Mouse (Mus musculus) brain, embryonic 14.5 days (tissue): ENCODE data around the gene Nostrin. TPM values are rescaled to one million over a fixed set of nuclear protein-coding genes. Genes with fewer than 3 reads are reported as not detected.
A peak's percentile ranks its signal among the peaks of the same experiment; 100 is the strongest.

Experiments used
- DNase-seq: peaks from one replicate; pipeline ENCODE4 v3.0.0-alpha.2; 2011; ENCODE audit warnings: low read depth
- CTCF ChIP-seq: fragments of 200-500 bp; IDR thresholded peaks from 2 replicates; pipeline ENCODE4 v1.5.1; 2012; ENCODE audit warnings: inconsistent platforms, mild to moderate bottlenecking, moderate library complexity, borderline replicate concordance; ENCODE audit not compliant: insufficient read depth, insufficient read length; ENCODE audit errors: extremely low read depth
- POLR2A ChIP-seq: fragments of 200-500 bp; IDR thresholded peaks from 2 replicates; pipeline ENCODE4 v1.6.1; 2012; ENCODE audit warnings: mild to moderate bottlenecking, inconsistent platforms, borderline replicate concordance; ENCODE audit not compliant: poor library complexity, insufficient read depth, insufficient read length, severe bottlenecking; ENCODE audit errors: extremely low read depth
- polyA plus RNA-seq: library from polyadenylated mRNA; depleted of rRNA; stranded (reverse); fragments of >200 nt; gene quantifications from 2 replicates; pipeline ENCODE4 v1.2.3, GENCODE M21; 2012

The Nostrin gene
- polyA plus RNA-seq, 1 experiment, result 0.63 TPM

DNA sequence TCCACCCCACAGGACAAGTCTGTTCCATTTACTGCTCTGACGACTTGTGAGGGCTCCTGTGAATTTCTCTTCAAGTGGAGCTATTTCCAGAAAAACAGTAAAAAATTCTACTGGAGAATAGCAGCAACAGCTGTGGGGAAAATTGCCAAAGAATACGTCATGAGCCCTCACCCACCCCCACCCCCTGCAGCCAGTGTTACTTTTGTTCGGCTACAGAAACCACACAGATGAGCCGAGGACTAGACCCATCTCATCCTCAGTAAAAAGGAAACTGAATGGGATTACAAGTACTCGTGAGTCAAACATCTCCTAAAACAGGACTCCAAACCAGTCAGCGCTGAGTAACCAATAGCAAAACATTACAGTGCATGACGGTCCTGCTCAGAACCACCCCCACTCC lies 25.9 kb upstream of the Nostrin start:
- peak; percentile 55 for DNase-seq

DNA sequence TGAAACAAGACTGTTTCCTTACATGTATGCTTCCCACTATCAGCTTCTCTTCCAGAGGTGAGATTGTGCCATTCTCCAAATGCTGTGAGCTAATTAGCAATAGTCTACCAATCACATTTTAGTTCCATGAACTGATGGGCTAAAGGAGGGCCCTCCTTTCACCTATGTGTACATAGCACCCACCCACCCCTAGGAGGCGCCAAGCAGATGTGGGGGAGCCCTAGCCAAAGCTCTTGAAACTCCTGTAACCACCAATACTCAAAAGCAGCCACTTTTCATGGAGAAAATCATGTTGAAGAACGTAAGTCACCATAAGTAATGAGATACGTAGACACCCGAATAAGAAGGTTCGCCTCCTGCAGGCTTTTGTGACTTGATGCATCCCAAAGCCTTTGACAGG lies 23.0 kb upstream of the Nostrin start:
- DNase-seq, result no peak
- TF ChIP-seq CTCF (peak; percentile 14; the same call in 1 of the 2 replicates), POLR2A (no peak)

More for the DNA sequence above, 25.9 kb upstream of the Nostrin start:
- no peak for TF ChIP-seq POLR2A
- no peak for TF ChIP-seq CTCF

DNA sequence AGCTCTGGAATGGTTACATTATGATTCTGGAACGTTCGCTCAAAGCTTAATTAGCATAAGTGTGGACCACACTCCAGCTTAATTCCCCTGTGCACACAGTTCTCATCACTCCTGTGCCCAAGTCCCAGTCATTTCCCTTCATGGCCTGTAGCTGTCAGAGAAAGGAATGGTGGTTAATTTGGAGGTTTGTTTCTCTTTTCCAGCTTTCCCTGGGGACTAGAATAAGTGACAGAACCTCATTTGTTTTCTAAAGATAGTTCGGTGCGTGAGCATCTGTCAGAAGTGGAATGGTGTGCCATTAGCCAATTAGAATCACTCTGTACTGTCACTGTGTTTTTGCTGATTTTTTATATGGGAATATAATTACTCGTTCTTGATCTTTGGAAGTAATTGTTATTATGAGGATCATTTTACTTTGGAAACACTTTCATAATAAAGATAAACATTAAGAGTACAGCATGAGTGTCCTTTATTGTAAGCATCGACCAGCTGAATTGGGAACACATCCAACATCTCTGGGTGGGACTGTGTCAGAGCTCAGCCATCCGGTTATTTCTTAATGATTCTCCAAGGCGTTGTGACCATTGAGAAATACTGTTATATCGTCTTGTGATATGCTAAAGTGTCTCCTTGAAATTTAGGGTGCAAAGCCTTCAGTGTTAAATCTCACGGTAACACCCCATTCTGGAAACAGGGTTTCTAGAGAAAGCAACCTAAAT lies 21.6 kb upstream of the Nostrin start:
- no peak for TF ChIP-seq POLR2A
- no peak for TF ChIP-seq CTCF
- peak; percentile 69 for DNase-seq

DNA sequence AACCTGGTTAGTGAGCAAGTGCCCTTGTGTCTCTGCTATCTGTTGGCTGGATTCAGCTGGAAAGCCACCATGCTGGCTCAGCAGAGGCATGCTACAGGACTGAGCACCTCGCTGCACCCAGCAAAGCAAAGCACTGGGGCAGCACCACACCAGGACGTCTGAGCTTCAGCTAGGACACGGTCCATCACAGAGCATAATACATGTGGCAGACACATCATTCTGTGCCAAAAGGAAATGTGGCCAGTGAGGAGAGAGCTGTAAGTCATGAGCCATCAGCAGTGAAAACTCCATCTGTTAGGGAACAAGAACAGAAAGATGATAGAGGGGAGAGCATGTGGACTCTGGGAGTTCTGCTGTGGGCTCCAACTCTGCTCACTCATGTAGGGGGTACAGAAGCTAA lies 19.7 kb upstream of the Nostrin start:
- DNase-seq, result peak; percentile 35
- TF ChIP-seq CTCF (no peak), POLR2A (no peak)

DNA sequence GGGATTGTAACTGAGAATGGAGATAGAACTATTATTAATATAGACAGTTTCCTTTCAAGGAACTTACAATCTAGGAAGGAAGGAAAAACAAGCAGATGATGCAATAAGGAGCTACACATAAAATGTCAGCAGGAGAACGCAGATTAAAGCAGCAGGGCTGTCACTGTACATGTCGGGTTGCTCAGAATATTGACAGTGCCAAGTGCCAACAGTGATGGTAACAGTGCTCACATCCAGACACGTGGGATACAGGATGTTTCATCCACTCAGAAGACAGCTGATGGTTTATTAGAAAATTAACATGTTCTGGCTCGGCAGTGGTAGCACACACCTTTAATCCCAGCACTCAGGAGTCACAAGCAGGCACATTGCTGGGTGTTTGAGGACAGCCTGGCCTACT lies 18.8 kb upstream of the Nostrin start:
- TF ChIP-seq POLR2A, result no peak
- no peak for TF ChIP-seq CTCF
- DNase-seq, result peak; percentile 62

DNA sequence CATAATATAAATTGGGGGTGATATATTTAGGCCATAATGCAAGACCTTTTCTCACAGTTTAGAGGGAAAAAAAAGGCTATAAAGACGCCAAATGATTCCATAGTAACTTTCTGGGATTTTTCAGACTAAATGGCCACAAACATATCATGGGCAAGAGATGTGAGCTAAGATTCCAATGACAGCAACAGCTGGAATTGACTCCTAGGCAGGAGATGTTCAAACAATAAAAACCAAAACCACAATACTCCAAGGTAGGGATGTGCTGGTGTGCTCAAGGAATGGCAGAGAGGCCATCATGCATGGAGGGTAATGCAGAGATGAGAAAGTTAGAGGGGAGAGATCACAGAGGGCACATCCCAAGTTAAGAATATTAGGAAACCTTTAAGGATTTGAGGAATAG lies 16.6 kb upstream of the Nostrin start:
- no peak for DNase-seq
- TF ChIP-seq CTCF (no peak), POLR2A (no peak)

DNA sequence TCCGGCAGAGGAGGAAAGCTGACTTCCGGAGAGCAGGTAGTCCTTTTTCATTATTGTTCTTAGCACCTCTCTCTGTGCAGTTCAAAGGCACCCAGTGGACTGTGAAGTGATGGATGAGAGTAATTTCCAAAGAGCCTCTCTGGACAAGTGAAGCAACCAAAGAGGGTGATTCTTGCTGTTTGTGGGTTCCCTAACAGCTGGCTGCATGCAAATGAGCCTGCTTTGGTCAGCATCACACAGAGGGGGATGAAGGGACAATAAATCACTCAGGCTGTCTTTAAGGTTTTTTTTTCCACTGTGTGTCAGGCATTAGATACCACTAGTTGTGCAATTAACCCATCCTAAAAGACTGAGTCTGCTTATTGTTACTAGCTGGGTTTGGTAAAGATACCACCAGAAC lies 15.9 kb upstream of the Nostrin start:
- TF ChIP-seq POLR2A, result no peak
- TF ChIP-seq CTCF, result no peak
- no peak for DNase-seq

DNA sequence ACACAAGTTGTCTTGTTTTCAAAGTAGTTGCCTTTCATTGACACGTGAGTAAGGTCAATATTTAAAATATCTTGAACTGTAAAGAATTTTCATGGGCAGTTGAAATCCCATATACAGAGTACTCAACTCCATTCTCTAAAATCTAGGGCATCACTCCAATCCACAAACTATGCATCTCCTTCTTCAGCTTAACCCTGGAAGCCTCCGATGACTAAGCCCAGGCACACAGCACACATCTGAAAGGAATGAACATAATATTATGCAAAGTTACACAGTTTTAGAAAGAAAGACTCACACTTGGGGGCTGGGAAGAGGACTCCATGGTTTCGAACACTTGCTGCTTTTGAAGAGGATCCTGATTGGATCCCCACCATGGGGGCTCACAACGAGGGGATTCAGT lies 13.9 kb upstream of the Nostrin start:
- TF ChIP-seq POLR2A (no peak), CTCF (no peak)

DNA sequence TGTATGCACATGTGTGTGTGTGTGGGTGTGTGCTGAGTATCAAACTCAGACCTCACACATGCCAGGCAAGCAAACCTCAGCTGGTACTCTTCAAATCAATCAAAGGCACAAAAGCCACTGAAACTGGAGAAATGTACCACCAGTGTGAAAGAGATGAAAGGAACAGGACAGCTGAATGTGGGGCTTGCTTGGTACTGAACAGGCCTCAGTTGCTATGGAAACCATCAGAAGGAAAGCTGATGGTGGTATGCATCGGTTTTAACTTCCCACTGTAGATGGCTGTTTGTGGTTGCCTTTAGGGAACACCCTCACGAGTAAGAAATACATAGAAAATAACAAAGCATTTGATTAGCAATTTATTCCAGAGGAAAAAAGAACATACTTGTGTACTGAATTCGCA lies 10.2 kb upstream of the Nostrin start:
- DNase-seq, result peak; percentile 76
- no peak for TF ChIP-seq POLR2A
- TF ChIP-seq CTCF, result no peak

More for the DNA sequence above, 13.9 kb upstream of the Nostrin start:
- no peak for DNase-seq

DNA sequence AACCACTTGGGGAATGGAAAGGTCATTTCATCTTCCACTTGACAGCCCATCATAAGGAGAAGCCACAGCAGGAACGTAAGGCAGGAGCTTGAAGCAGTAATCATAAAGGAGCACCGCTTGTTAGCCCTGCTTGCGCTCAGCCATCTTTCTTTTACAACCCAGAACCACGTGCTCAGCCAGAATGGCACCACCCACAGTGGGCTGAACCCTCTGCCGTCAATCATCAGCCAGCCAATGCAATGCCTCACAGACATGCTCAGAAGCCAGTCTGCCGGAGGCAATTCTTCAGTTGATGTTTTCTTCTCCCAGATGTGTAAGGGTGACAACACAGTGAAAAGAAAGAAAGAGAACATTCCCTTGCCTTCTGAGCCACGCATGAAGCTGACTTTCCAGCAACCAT lies 7.3 kb upstream of the Nostrin start:
- TF ChIP-seq CTCF (no peak), POLR2A (no peak)
- no peak for DNase-seq

DNA sequence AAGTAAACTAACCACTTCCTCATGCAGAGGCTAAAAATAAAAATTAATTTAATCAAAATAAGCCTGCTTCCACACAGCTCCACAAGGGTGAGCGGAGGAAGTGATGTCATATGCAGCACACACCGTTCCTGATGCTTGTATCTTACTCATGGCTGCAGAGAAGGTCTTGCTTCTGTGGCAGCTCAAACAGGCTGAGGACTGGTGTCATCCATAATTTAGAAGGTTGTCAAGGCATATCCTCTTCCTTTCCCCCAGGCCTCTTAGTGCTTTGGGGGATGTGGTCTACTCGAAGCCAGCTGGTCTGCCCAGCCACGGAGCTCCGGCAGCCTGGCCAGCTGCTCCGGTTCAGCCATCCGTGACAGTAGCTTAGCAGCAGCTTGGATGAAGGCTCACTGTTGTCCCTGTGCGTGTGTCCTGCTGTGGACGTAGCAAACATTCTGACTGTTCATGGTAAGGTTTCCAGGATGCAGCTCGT lies 6.6 kb upstream of the Nostrin start:
- TF ChIP-seq POLR2A, result no peak
- TF ChIP-seq CTCF, result no peak
- peak; percentile 72 for DNase-seq
